Mouse (Mus musculus): ENCODE results near the gene Fam104a. TPM values are rescaled to one million over a fixed set of nuclear protein-coding genes. Genes with fewer than 3 reads are reported as not detected.

The Fam104a gene
- polyA plus RNA-seq, 2 experiments = 25.0 to 44.5 TPM

- Histone ChIP-seq H3K4me3 (ENCODE audit: insufficient read depth in 1 of 2, low read depth in 2 of 2, low read length in 2 of 2) (peak overlapping the region; percentile 91 to 92), H3K36me3 (replicated peaks; ENCODE audit: control insufficient read depth, insufficient read depth, low read depth) (peaks cover 8% of the 10 kb centered on the region)
- TF ChIP-seq EP300 (IDR thresholded peaks at IDR 0.05; ENCODE audit: low read depth) (no peak), CTCF (IDR thresholded peaks at IDR 0.05; ENCODE audit: low read depth) (no peak; the same call in 1 of the 2 replicates)
These were observed 2.0 kb downstream of the Fam104a start for GRCm38 (mm10) chr11:113681979-113682378.

GRCm38 (mm10) chr11:113680954-113681353, 3.0 kb downstream of the Fam104a start:
- H3K27ac ChIP-seq = peak overlapping the region; percentile 99
- ATAC-seq (ENCODE audit: insufficient read depth) = peak; percentile 67

More at GRCm38 (mm10) chr11:113681979-113682378, 2.0 kb downstream of the Fam104a start:
- DNase-seq (ENCODE audit: low read depth in 3 of 3, low spot score in 3 of 3) = no peak
- Histone ChIP-seq H3K27me3 (ENCODE audit: control insufficient read depth, insufficient read depth, low read length) (no peaks in the 10 kb centered on the region), H3K27ac (peak overlapping the region; percentile 99), H3K4me1 (replicated peaks; ENCODE audit: control insufficient read depth in 2 of 2, insufficient read depth in 2 of 2, low read length in 1 of 2) (peaks cover 38 to 40% of the 10 kb centered on the region in 2 experiments), H3K9ac (replicated peaks) (peak overlapping the region; percentile 96), H3K4me2 (ENCODE audit: low read depth) (peak overlapping the region; percentile 92), H3K9me3 (ENCODE audit: control insufficient read depth, low read length) (no peaks in the 10 kb centered on the region)
- no peak for ATAC-seq (ENCODE audit: insufficient read depth)

GRCm38 (mm10) chr11:113678373-113678772, 5.6 kb downstream of the Fam104a start:
- Histone ChIP-seq H3K27ac (no peak overlapping the region), H3K4me2 (ENCODE audit: low read depth) (no peak overlapping the region), H3K9ac (replicated peaks) (no peak overlapping the region), H3K4me3 (ENCODE audit: insufficient read depth in 1 of 2, low read depth in 2 of 2, low read length in 2 of 2) (no peak overlapping the region), H3K9me3 (ENCODE audit: control insufficient read depth, low read length) (no peaks in the 10 kb centered on the region), H3K27me3 (ENCODE audit: control insufficient read depth, insufficient read depth, low read length) (no peaks in the 10 kb centered on the region), H3K4me1 (replicated peaks; ENCODE audit: control insufficient read depth in 2 of 2, insufficient read depth in 2 of 2, low read length in 1 of 2) (peaks cover 31 to 33% of the 10 kb centered on the region in 2 experiments), H3K36me3 (replicated peaks; ENCODE audit: control insufficient read depth, insufficient read depth, low read depth) (peaks cover 43% of the 10 kb centered on the region)
- 81% methylated on average over 8 of the region's 8 CpGs for WGBS (ENCODE audit: insufficient replicate concordance)
- TF ChIP-seq CTCF (IDR thresholded peaks at IDR 0.05; ENCODE audit: low read depth) = no peak
- TF ChIP-seq EP300 (IDR thresholded peaks at IDR 0.05; ENCODE audit: low read depth) = no peak
- no peak for DNase-seq (ENCODE audit: low read depth in 3 of 3, low spot score in 3 of 3)
- no peak for ATAC-seq (ENCODE audit: insufficient read depth)

More at GRCm38 (mm10) chr11:113680954-113681353, 3.0 kb downstream of the Fam104a start:
- Histone ChIP-seq H3K4me1 (replicated peaks; ENCODE audit: control insufficient read depth in 2 of 2, insufficient read depth in 2 of 2, low read length in 1 of 2) (peaks cover 38 to 40% of the 10 kb centered on the region in 2 experiments), H3K4me3 (ENCODE audit: insufficient read depth in 1 of 2, low read depth in 2 of 2, low read length in 2 of 2) (peak overlapping the region; percentile 55 to 92), H3K9ac (replicated peaks) (peak overlapping the region; percentile 96), H3K27me3 (ENCODE audit: control insufficient read depth, insufficient read depth, low read length) (no peaks in the 10 kb centered on the region), H3K36me3 (replicated peaks; ENCODE audit: control insufficient read depth, insufficient read depth, low read depth) (peaks cover 18% of the 10 kb centered on the region), H3K4me2 (ENCODE audit: low read depth) (peak overlapping the region; percentile 92), H3K9me3 (ENCODE audit: control insufficient read depth, low read length) (no peaks in the 10 kb centered on the region)
- TF ChIP-seq CTCF (IDR thresholded peaks at IDR 0.05; ENCODE audit: low read depth) (no peak), EP300 (IDR thresholded peaks at IDR 0.05; ENCODE audit: low read depth) (peak; percentile 94)
- peak; percentile 82 to 83 (median 83) for DNase-seq (ENCODE audit: low read depth in 3 of 3, low spot score in 3 of 3)
- 19% methylated on average over 2 of the region's 2 CpGs for WGBS (ENCODE audit: insufficient replicate concordance)

GRCm38 (mm10) chr11:113677378-113677777, 6.6 kb downstream of the Fam104a start:
- no peak for TF ChIP-seq CTCF (IDR thresholded peaks at IDR 0.05; ENCODE audit: low read depth)
- TF ChIP-seq EP300 (IDR thresholded peaks at IDR 0.05; ENCODE audit: low read depth) = no peak
- DNase-seq (ENCODE audit: low read depth in 3 of 3, low spot score in 3 of 3) = no peak
- Histone ChIP-seq H3K4me3 (ENCODE audit: insufficient read depth in 1 of 2, low read depth in 2 of 2, low read length in 2 of 2) (no peak overlapping the region), H3K4me1 (replicated peaks; ENCODE audit: control insufficient read depth in 2 of 2, insufficient read depth in 2 of 2, low read length in 1 of 2) (peaks cover 25 to 30% of the 10 kb centered on the region in 2 experiments), H3K27ac (no peak overlapping the region), H3K4me2 (ENCODE audit: low read depth) (no peak overlapping the region), H3K27me3 (ENCODE audit: control insufficient read depth, insufficient read depth, low read length) (no peaks in the 10 kb centered on the region), H3K9ac (replicated peaks) (no peak overlapping the region), H3K9me3 (ENCODE audit: control insufficient read depth, low read length) (no peaks in the 10 kb centered on the region), H3K36me3 (replicated peaks; ENCODE audit: control insufficient read depth, insufficient read depth, low read depth) (peaks cover 53% of the 10 kb centered on the region)
- WGBS (ENCODE audit: insufficient replicate concordance) = 98% methylated on average over 2 of the region's 2 CpGs
- ATAC-seq (ENCODE audit: insufficient read depth) = no peak

GRCm38 (mm10) chr11:113676847-113677246, 7.1 kb downstream of the Fam104a start:
- Histone ChIP-seq H3K27ac (no peak overlapping the region), H3K9me3 (ENCODE audit: control insufficient read depth, low read length) (no peaks in the 10 kb centered on the region), H3K4me3 (ENCODE audit: insufficient read depth in 1 of 2, low read depth in 2 of 2, low read length in 2 of 2) (no peak overlapping the region), H3K9ac (replicated peaks) (no peak overlapping the region), H3K4me2 (ENCODE audit: low read depth) (no peak overlapping the region), H3K36me3 (replicated peaks; ENCODE audit: control insufficient read depth, insufficient read depth, low read depth) (peaks cover 58% of the 10 kb centered on the region), H3K4me1 (replicated peaks; ENCODE audit: control insufficient read depth in 2 of 2, insufficient read depth in 2 of 2, low read length in 1 of 2) (peaks cover 23 to 30% of the 10 kb centered on the region in 2 experiments), H3K27me3 (ENCODE audit: control insufficient read depth, insufficient read depth, low read length) (no peaks in the 10 kb centered on the region)
- TF ChIP-seq EP300 (IDR thresholded peaks at IDR 0.05; ENCODE audit: low read depth) (no peak), CTCF (IDR thresholded peaks at IDR 0.05; ENCODE audit: low read depth) (no peak)
- DNase-seq (ENCODE audit: low read depth in 3 of 3, low spot score in 3 of 3) = no peak
- WGBS (ENCODE audit: insufficient replicate concordance) = 92% methylated on average over 2 of the region's 2 CpGs
- no peak for ATAC-seq (ENCODE audit: insufficient read depth)
